Mouse (Mus musculus): ENCODE data around the gene Rapgef2. TPM values are rescaled to one million over a fixed set of nuclear protein-coding genes. Genes with fewer than 3 reads are reported as not detected.

Gene Rapgef2
- polyA plus RNA-seq, 2 experiments = 1.2 TPM

DNA sequence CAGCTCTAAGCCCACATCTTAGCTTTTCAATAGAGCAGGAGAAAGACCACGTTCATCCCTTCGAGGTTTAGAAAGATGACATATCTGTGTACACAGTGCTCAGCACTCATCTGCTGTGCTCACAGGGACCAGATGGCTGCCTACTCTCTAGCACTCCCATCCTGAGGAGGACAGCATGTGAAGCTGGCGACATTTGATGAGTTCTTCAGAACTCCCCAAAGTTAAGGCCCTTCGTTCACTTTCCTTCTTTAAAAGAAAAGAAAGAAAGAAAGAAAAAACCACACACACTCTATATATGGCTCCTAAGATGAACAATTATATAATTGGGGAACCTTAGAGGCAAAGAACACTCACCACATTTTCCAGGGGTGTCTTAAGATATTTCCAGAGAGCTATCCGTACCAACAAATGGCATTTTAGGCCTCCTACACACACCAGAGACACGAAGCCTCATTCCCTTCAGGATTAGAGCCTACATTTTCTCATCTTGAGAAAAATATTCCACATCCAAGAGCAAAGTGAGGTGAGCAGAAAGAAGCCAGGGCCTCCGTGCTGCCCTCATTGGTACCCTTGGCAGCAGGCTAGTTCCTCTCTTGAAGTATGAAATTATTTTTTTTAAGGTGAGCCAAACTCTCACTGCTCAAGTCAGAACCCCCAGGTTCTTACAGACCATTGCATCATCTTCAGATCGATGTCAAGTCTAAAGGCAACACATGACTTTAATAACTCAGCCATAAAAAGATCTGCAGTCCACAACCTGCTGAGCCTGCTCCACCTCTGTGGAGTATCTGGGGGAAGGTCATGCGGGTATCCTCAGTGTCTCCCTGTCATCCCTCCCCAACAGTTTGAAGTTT lies 270.5 kb downstream of the Rapgef2 start:
- H3K4me3 ChIP-seq (ENCODE audit: insufficient read depth in 1 of 2, low read depth in 2 of 2, low read length in 2 of 2) = no peak overlapping the region
- 59% methylated on average over 9 of the region's 9 CpGs for WGBS (ENCODE audit: insufficient replicate concordance)
- no peaks in the 10 kb centered on the region for H3K4me1 ChIP-seq (replicated peaks; ENCODE audit: control insufficient read depth in 2 of 2, insufficient read depth in 2 of 2, low read length in 1 of 2)
- H3K9me3 ChIP-seq (ENCODE audit: control insufficient read depth, low read length) = no peaks in the 10 kb centered on the region
- TF ChIP-seq EP300 (IDR thresholded peaks at IDR 0.05; ENCODE audit: low read depth) (no peak), CTCF (IDR thresholded peaks at IDR 0.05; ENCODE audit: low read depth) (no peak)
- no peak for DNase-seq (ENCODE audit: low read depth in 3 of 3, low spot score in 3 of 3)
- H3K4me2 ChIP-seq (ENCODE audit: low read depth) = no peak overlapping the region
- H3K9ac ChIP-seq (replicated peaks) = no peak overlapping the region
- H3K27ac ChIP-seq = no peak overlapping the region
- no peak for ATAC-seq (ENCODE audit: insufficient read depth)
- H3K27me3 ChIP-seq (ENCODE audit: control insufficient read depth, insufficient read depth, low read length) = no peaks in the 10 kb centered on the region
- no peaks in the 10 kb centered on the region for H3K36me3 ChIP-seq (replicated peaks; ENCODE audit: control insufficient read depth, insufficient read depth, low read depth)

Other genes starting within 250 kb of the Rapgef2 start
- not detected in 2 replicates for gene Gm17359, start 50.1 kb upstream of the Rapgef2 start, polyA plus RNA-seq (2012; rRNA removed)
- gene Gm17359, start 50.1 kb upstream of the Rapgef2 start, polyA plus RNA-seq (2014; fragmentation: Nextera tagmentation; extraction: Ambion mirVana) = not detected in 2 replicates

Data from liver, embryonic 14.5 days (tissue).